Mouse (Mus musculus) urinary bladder, adult 18-20 months (tissue): Measurements from ENCODE around the gene Prm3.
"Not testable (repeated sequence)": the region's sequence is repeated elsewhere in the genome, so short reads cannot be mapped to it uniquely, and the experiment has no call there.

ENCODE experiments used
- DNase-seq, 2 experiments: peaks; one replicate each; pipeline ENCODE4 v3.0.0; 2022; ENCODE audit warnings: low spot score in 2 of 2, mixed read lengths in 2 of 2

Prm3 gene

GRCm38 (mm10) chr16:10790702-10791101 is at the start of gene Prm3:
TSS of gene Prm3 (minus strand) at chr16:10790914.
- no peak for DNase-seq

DNA sequence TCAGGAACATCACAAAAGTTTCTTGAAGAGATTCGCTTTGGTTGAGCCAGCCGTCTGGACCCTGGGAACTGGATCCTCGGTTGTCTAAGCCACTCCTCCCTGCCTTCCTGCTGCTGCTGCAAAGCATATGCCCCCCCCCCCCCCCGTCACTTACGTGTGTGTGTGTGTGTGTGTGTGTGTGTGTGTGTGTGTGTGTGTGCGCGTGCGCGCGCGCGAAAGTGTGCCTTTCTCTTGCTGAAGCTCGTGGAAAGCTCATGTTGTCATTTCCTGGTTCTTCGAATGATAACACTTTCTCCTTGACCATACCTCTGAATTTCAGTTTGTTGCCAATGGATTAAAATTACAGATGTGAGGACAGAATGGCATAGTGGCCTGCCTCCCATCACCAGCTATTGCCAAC is 49.3 kb upstream of the Prm3 start:
- no peak for DNase-seq

GRCm38 (mm10) chr16:10838487-10839245 is 48.0 kb upstream of the Prm3 start:
- DNase-seq, result no peak

- no peak for DNase-seq
Observed at GRCm38 (mm10) chr16:10837903-10838302, 47.2 kb upstream of the Prm3 start.

DNA sequence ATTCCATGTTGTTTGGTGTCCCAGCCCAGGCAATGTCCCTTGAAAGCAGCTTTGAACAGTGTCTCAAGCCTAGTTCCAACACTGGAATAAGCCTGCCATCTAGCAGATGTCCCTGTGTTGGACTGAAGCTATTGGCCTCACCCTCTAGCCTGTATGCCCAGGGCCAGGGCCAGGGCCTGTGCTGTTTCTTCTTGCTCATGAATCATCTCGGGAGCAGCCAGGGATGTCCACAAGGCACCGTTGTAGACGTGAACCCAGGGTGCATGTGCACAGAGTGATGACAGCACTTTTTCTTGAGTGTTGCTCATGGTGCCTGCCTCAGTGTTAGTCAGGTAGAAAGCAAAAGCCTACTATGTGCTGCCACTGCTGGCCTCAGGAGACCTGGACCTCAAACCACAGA is 46.5 kb upstream of the Prm3 start:
- no peak for DNase-seq

DNA sequence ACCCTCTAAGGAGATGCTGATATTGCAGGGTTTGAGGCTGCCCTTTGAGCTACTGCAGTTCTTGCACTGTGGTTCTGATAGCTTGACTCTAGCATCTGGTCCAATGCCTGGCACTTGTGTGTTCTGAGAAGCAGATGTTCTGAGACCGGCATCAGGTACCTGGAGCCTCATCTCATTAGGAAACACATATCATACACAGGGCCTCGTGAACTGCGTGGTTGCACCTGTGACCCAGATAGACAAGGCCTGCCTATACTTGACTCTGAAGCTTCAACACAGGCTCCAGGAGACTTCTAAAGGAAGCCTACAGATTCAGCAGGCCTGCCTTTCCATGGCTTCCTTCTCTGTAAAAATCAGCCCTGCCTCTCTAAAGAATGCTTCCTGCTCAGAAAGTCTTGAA is 45.7 kb upstream of the Prm3 start:
- DNase-seq, result no peak

- peak; percentile 74 to 76 for DNase-seq
Observed at GRCm38 (mm10) chr16:10834911-10835587, 44.3 kb upstream of the Prm3 start, which contains the start of gene Rmi2. TSS of gene Rmi2 (plus strand) at chr16:10835059.

DNA sequence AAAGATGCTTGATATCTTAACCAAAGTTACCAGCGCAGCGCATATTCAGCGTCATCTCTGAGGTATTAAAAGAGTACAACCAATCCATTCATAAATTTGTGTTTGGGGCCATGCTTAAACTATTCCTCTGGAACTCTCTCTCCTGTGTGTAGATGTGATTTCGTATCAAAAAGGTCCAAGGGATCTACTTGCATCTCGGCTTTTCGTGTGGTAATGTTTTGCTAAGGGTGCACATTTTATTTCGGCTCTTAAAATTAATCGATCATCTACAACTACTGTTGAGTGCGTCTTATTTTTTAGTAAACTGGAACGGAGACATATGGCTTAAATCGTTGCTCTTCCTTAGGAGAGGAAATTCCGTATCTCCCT is 43.8 kb upstream of the Prm3 start:
- no peak for DNase-seq

DNA sequence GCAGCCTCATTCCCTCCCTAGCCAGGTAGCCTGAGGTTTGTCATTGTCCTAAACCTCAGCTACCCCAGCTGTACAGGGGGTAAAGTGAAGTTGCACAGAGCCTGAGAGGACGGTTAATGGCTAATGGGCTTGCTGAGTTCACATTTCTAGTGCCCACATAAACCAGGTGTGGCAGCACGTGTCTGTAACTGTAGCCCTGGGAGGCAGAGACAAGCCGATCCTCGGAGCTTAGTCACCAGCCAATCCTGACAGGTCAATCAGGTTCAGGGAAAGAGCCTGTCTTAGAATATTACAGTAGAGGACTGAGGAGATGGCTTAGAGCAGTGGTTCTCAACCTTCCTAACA is 37.7 kb upstream of the Prm3 start:
- peak in 1 of 2 experiments; percentile 50 for DNase-seq

DNA sequence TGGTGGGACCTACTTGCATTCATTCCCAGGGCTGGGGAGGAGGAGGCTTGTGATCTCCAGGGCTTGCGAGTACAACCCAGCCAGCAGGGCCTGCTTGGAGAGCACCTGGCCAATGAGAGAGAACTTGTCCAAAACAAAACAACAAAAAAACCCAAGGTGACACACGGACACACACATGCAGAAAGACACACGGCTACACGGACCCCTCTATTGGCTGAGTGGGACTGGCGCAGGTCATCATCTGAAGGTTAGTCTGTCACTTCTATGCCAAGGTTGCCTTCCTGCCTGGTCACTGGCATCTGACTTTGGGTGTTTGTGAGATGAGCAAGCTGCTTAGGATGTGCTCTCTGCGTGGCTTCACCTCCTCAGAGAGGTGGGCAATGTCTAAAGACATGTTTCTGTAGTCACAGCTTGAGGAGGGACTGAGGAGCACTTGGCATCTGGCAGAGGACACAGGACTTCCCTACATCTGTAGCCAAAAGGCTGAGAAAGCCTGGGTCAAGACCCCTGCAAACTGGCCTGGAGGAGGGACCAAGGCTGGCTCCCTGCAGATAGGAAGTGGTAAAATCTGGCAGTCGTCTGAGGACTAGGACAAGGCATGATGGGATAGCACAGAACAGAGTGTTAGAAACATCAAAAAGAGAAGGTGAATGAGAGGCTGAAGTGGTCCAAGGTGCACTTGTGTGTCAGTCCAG is 37.2 kb upstream of the Prm3 start:
- no peak for DNase-seq

DNA sequence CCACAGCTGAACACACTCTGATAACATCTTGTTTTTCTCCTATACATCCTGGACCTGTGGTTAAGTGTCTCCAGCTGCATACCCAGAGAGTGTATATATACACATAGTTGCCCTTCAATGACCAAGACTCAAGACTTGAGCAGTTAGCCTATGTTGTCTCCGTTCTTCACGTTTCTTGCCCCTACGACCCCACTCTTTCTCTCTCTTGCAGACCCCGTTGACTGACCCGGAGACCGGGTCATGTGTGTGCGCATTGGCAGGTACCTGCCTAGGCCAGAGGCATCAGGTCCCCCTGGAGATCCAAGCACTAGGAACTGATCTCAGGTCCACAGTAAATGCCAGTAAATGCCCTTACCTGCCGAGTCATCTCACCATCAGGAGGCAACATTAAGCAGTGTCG is 36.6 kb upstream of the Prm3 start:
- DNase-seq, result no peak

- DNase-seq, result no peak
Observed at GRCm38 (mm10) chr16:10825840-10826239, 35.1 kb upstream of the Prm3 start.

GRCm38 (mm10) chr16:10824536-10824935 is 33.8 kb upstream of the Prm3 start:
- DNase-seq, result no peak

DNA sequence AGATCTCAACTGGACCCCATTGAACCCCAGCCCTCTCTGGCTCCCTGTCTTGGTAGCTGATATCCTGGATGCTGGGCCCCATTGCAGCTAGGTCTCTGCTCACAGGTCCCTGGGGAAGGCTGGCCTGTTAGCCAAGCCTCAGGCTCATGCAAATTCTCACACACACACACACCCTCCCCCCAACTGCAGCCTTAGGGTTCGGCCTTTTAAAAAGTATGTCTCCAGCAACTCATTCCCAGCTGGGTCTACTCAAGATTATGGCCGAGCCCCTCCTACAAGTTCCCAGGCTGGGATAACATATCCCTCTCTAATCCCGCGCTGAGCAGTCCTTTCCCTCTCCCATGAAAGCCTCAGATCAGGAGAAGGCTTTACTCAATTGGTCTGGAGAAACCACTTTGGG is 30.7 kb upstream of the Prm3 start:
- DNase-seq, result no peak

DNA sequence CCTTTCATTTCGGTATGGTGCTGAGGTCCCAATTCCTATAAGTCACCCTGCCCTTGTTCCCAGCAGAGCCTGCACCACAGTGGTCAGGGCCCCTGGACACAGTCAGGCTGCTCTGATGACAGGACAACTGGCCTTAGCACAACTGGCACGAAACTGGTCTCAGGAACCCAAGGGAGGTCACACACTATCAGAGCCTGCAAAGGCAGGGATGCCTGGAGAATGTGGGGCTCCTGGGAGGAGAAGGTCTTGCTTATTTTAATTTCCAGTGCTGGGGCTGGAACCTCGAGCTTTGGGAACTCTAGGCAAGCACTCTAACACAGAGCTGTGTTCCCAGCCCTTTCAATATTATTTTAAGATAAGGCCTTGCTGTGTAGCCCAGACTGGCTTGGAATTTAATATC is 29.3 kb upstream of the Prm3 start:
- no peak for DNase-seq

DNA sequence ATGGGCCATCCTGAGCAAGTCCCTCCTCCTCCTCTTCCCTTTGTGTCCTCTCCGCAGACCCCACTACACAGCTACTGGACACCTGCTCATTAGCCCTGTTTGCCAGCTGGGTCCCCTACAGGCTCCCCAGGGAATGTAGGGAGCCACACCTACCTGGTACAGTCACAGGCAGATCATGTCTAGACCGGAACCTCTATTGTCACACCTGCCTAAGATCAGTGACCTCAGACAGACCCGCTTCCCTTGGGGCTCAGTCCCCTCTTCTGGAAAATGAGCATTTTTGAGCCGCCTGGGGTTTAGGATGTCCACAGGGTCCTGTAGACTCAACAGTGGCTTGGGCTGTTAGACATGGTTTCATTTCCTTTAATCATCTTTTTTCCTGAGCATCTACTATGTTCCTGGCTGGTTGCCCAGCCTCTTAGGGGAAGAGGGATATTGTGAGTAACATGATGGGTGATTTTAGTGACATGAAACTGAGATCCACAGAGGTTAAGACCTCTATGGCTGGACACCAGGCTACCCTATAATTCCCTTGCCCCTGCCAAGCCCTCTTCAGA is 27.9 kb upstream of the Prm3 start:
- DNase-seq, result no peak

- no peak for DNase-seq
Observed at GRCm38 (mm10) chr16:10814864-10815263, 24.1 kb upstream of the Prm3 start.

DNA sequence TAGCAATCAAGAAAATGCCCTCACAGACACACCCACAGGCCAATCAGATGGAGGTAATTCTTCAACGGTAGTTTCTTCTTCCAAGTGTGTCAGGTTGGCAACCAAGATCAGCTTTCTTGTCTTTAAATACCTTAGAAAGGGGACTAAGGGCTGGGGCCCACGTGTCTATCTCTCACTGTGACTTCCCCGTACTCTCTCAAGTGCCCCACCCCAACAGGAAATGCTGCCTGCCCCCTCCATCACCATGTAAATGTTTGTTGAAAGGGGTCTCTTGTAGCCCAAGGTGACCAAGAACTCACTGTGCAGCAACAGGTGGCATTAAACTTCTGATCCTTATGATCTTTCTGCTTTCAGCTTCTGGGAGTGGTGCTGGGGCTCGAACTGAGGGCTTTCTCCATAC is 23.0 kb upstream of the Prm3 start:
- DNase-seq, result no peak

GRCm38 (mm10) chr16:10812865-10813371 is 22.2 kb upstream of the Prm3 start, which contains the start of gene Gm11172:
TSS of gene Gm11172 (plus strand) at chr16:10812915.
- DNase-seq, result no peak

DNA sequence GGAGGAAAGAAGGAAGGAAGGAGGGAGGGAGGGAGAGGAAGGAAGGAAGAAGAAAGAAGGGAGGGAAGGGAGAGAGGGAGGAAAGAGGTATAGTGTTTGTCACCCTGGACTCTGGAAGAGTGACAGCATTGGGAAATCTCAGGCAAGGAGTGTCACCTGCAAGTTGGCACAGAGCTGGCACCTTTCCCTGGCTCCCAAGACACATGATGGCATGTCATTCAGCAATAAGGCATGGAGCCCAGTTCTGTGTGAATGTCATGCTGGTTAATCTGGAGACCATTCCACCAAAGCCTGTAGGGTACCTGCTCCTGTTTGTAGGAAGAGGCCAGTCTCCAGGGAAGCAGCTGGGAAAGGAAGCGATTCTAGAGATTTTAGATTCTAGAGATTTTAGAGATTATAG is 19.7 kb upstream of the Prm3 start:
- DNase-seq, result no peak

- no peak for DNase-seq
Observed at GRCm38 (mm10) chr16:10805789-10806527, 15.2 kb upstream of the Prm3 start, which contains the start of gene Prm1. TSS of gene Prm1 (minus strand) at chr16:10805839.

DNA sequence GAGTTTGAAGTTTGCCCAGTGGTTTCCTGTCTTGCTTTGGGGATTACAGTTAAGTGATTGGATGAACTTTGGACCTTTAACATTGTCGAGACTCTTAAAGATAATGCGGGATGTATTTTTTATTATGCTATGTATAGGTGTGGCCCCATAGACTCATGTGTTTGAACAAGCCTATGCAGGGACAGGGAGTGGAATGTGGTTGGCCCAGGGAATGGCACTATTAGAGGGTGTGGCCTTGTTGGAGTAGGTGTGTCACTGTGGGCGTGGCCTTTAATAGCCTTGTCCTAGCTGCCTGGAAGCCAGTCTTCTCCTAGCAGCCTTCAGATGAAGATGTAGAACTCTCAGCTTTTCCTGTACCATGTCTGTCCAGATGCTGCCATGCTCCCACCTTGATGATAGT is 11.7 kb upstream of the Prm3 start:
- not testable (repeated sequence) for DNase-seq
